Mouse (Mus musculus): ENCODE data around the gene Msmb. TPM values are rescaled to one million over a fixed set of nuclear protein-coding genes. Genes with fewer than 3 reads are reported as not detected.
"Not testable (repeated sequence)": the region's sequence is repeated elsewhere in the genome, so short reads cannot be mapped to it uniquely, and the experiment has no call there.

Gene Msmb
- polyA plus RNA-seq, 1 experiment from 2014 or later, result not detected

DNA sequence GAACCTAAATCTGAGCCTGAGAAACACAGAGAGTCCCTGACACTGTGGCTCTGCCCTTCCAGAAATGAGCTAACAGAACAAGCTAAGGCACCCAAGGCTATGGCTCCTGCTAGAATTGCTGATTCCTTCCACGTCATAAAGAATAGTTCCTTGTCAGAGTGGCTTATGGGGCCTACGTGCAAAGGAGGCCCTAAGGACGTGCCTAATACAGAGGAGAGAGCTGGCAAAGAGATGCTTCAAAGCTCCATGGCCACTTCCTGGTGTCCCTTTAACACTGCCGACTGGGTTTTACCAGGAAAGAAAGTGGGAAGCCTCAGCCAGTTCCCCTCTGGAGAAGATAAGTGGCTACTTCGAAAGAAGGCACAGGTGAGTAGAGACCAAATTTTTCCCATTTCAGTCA, 34.8 kb downstream of the Msmb start:
- not testable (repeated sequence) for DNase-seq (ENCODE audit: low spot score); H3K9ac ChIP-seq (ENCODE audit: low read depth, low read length); H3K4me2 ChIP-seq; ATAC-seq (replicated peaks; ENCODE audit: low FRiP score); H3K27me3 ChIP-seq (replicated peaks; ENCODE audit: control insufficient read depth, insufficient read depth, low read length); H3K4me1 ChIP-seq (replicated peaks; ENCODE audit: control insufficient read depth, insufficient read depth, low read length); H3K27ac ChIP-seq (ENCODE audit: low read depth, low read length); H3K9me3 ChIP-seq (ENCODE audit: control insufficient read depth, low read length); H3K4me3 ChIP-seq (ENCODE audit: low read depth, low read length)
- peaks cover 32% of the 10 kb centered on the region for H3K36me3 ChIP-seq (ENCODE audit: control insufficient read depth, insufficient read depth, low read length)
- 84% methylated on average over 4 of the region's 5 CpGs for WGBS

DNA sequence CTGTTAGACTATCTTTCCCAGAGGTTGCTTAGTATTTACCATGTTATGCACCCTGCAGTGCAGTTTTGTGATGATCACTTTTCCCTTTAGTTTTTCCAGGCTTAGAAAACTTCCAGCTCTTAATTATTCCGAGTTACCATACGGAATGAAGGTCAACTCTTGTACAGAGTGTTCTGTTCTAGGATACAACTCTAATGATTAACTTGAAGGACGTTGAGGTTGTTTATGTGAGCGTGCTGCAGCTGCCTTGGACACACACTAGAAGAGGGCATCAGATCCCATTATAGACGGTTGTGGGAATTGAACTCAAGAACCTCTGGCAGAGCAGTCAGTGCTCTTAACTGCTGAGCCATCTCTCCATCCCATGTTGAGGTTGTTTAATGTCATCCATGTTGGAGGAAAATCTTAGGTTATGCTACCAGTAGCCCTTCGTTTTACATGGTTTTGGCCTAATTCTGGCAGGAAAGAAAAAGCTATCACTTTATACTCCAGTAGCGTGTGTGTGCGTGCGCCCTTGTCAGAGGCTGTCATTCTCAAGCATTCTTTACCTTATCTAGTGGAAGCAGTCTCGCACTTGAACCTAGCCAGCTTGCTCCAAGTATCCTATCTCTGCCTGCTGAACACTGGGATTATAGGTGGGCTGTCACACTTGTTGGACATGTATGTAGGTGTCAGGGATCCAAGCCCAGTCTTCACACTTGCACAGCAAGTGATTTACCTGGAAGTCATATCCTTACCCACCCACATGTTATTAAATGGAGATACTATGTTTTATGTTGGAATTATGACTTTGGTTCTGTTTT, 37.8 kb downstream of the Msmb start:
- Histone ChIP-seq H3K27me3 (replicated peaks; ENCODE audit: control insufficient read depth, insufficient read depth, low read length) (no peaks in the 10 kb centered on the region), H3K27ac (ENCODE audit: low read depth, low read length) (no peak overlapping the region), H3K4me2 (no peak overlapping the region), H3K36me3 (ENCODE audit: control insufficient read depth, insufficient read depth, low read length) (peaks cover 32% of the 10 kb centered on the region), H3K9me3 (ENCODE audit: control insufficient read depth, low read length) (no peaks in the 10 kb centered on the region), H3K4me3 (ENCODE audit: low read depth, low read length) (no peak overlapping the region), H3K9ac (ENCODE audit: low read depth, low read length) (no peak overlapping the region), H3K4me1 (replicated peaks; ENCODE audit: control insufficient read depth, insufficient read depth, low read length) (peaks cover 6% of the 10 kb centered on the region; the same call in 1 of the 2 replicates)
- DNase-seq (ENCODE audit: low spot score), result no peak
- ATAC-seq (replicated peaks; ENCODE audit: low FRiP score), result peak; percentile 60; the same call in 1 of the 2 replicates
- WGBS, result 73% methylated on average over 10 of the region's 10 CpGs

DNA sequence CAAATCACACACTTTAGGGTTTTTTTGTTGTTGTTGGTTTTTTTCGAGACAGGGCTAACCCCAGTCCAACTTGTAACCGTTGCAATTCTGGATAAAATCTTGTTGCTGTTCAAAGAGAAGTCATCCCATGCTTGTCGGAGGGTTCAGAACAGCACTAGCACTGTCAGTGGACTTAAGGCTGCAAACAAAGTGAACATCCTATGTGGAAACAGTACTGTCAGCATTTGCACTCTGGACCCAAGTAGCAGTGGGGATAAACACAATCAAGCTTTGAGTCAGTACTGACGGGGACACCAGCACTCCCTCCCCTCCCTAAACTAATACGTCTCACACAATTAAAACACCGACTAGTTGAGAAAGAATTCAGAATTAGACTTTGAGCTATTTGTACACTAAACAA, 39.0 kb downstream of the Msmb start:
- no peak overlapping the region for H3K9ac ChIP-seq (ENCODE audit: low read depth, low read length)
- peaks cover 4% of the 10 kb centered on the region; the same call in 1 of the 2 replicates for H3K4me1 ChIP-seq (replicated peaks; ENCODE audit: control insufficient read depth, insufficient read depth, low read length)
- H3K9me3 ChIP-seq (ENCODE audit: control insufficient read depth, low read length), result no peaks in the 10 kb centered on the region
- H3K4me2 ChIP-seq, result no peak overlapping the region
- H3K4me3 ChIP-seq (ENCODE audit: low read depth, low read length), result no peak overlapping the region
- H3K27me3 ChIP-seq (replicated peaks; ENCODE audit: control insufficient read depth, insufficient read depth, low read length), result no peaks in the 10 kb centered on the region
- WGBS, result 84% methylated on average over 6 of the region's 6 CpGs
- DNase-seq (ENCODE audit: low spot score) (no peak), ATAC-seq (replicated peaks; ENCODE audit: low FRiP score) (no peak)
- peaks cover 28% of the 10 kb centered on the region for H3K36me3 ChIP-seq (ENCODE audit: control insufficient read depth, insufficient read depth, low read length)
- no peak overlapping the region for H3K27ac ChIP-seq (ENCODE audit: low read depth, low read length)

- WGBS, result 92% methylated on average over 4 of the region's 4 CpGs
- DNase-seq (ENCODE audit: low spot score) (no peak), ATAC-seq (replicated peaks; ENCODE audit: low FRiP score) (no peak)
- Histone ChIP-seq H3K4me3 (ENCODE audit: low read depth, low read length) (no peak overlapping the region), H3K4me1 (replicated peaks; ENCODE audit: control insufficient read depth, insufficient read depth, low read length) (peaks cover 4% of the 10 kb centered on the region; the same call in 1 of the 2 replicates), H3K27me3 (replicated peaks; ENCODE audit: control insufficient read depth, insufficient read depth, low read length) (no peaks in the 10 kb centered on the region), H3K9me3 (ENCODE audit: control insufficient read depth, low read length) (no peaks in the 10 kb centered on the region), H3K36me3 (ENCODE audit: control insufficient read depth, insufficient read depth, low read length) (peaks cover 43% of the 10 kb centered on the region), H3K9ac (ENCODE audit: low read depth, low read length) (no peak overlapping the region), H3K27ac (ENCODE audit: low read depth, low read length) (no peak overlapping the region), H3K4me2 (no peak overlapping the region)
Measured at GRCm38 (mm10) chr14:32183846-32184245, 42.0 kb downstream of the Msmb start.

- no peak for ATAC-seq (replicated peaks; ENCODE audit: low FRiP score)
- WGBS, result 86% methylated on average over 6 of the region's 6 CpGs
- Histone ChIP-seq H3K27me3 (replicated peaks; ENCODE audit: control insufficient read depth, insufficient read depth, low read length) (no peaks in the 10 kb centered on the region), H3K9ac (ENCODE audit: low read depth, low read length) (no peak overlapping the region), H3K4me2 (no peak overlapping the region), H3K36me3 (ENCODE audit: control insufficient read depth, insufficient read depth, low read length) (peaks cover 37% of the 10 kb centered on the region; the same call in 1 of the 2 replicates), H3K9me3 (ENCODE audit: control insufficient read depth, low read length) (no peaks in the 10 kb centered on the region), H3K4me3 (ENCODE audit: low read depth, low read length) (no peak overlapping the region), H3K4me1 (replicated peaks; ENCODE audit: control insufficient read depth, insufficient read depth, low read length) (no peaks in the 10 kb centered on the region), H3K27ac (ENCODE audit: low read depth, low read length) (no peak overlapping the region)
- DNase-seq (ENCODE audit: low spot score), result no peak
Measured at GRCm38 (mm10) chr14:32190627-32191391, 49.0 kb downstream of the Msmb start.

GRCm38 (mm10) chr14:32191926-32192325, 50.1 kb downstream of the Msmb start:
- Histone ChIP-seq H3K4me3 (ENCODE audit: low read depth, low read length) (no peak overlapping the region), H3K4me2 (no peak overlapping the region), H3K4me1 (replicated peaks; ENCODE audit: control insufficient read depth, insufficient read depth, low read length) (no peaks in the 10 kb centered on the region), H3K9me3 (ENCODE audit: control insufficient read depth, low read length) (no peaks in the 10 kb centered on the region), H3K27ac (ENCODE audit: low read depth, low read length) (no peak overlapping the region), H3K27me3 (replicated peaks; ENCODE audit: control insufficient read depth, insufficient read depth, low read length) (no peaks in the 10 kb centered on the region), H3K36me3 (ENCODE audit: control insufficient read depth, insufficient read depth, low read length) (peaks cover 38% of the 10 kb centered on the region), H3K9ac (ENCODE audit: low read depth, low read length) (no peak overlapping the region)
- WGBS, result 61% methylated on average over 5 of the region's 5 CpGs
- no peak for DNase-seq (ENCODE audit: low spot score)
- no peak for ATAC-seq (replicated peaks; ENCODE audit: low FRiP score)

DNA sequence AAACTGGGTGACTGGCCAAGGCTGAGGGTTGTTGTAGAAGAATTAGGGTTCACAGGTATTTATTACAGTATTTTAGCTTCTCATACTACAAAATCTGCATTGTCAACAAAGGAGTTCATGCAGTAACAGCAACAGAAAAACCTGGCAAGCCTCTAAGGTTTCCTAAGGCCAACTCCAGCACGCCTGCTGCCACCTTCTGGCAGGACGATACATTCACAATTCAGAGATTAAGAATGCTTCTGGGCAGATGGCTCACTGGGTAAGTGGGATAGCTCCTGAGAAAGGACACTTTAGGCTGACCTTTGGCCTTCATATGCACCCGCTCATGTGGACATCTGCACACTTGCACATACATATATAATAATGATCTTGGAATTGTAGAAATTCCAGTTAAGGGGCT, 50.6 kb downstream of the Msmb start:
- Histone ChIP-seq H3K4me2 (no peak overlapping the region), H3K27ac (ENCODE audit: low read depth, low read length) (no peak overlapping the region), H3K4me1 (replicated peaks; ENCODE audit: control insufficient read depth, insufficient read depth, low read length) (no peaks in the 10 kb centered on the region), H3K4me3 (ENCODE audit: low read depth, low read length) (no peak overlapping the region), H3K9me3 (ENCODE audit: control insufficient read depth, low read length) (no peaks in the 10 kb centered on the region), H3K36me3 (ENCODE audit: control insufficient read depth, insufficient read depth, low read length) (peaks cover 38% of the 10 kb centered on the region), H3K9ac (ENCODE audit: low read depth, low read length) (no peak overlapping the region), H3K27me3 (replicated peaks; ENCODE audit: control insufficient read depth, insufficient read depth, low read length) (no peaks in the 10 kb centered on the region)
- 39% methylated on average over 3 of the region's 3 CpGs for WGBS
- ATAC-seq (replicated peaks; ENCODE audit: low FRiP score) (no peak), DNase-seq (ENCODE audit: low spot score) (peak; percentile 49)

GRCm38 (mm10) chr14:32193557-32193956, 51.7 kb downstream of the Msmb start:
- H3K4me3 ChIP-seq (ENCODE audit: low read depth, low read length); H3K9me3 ChIP-seq (ENCODE audit: control insufficient read depth, low read length); H3K27me3 ChIP-seq (replicated peaks; ENCODE audit: control insufficient read depth, insufficient read depth, low read length); H3K9ac ChIP-seq (ENCODE audit: low read depth, low read length); H3K27ac ChIP-seq (ENCODE audit: low read depth, low read length); H3K4me1 ChIP-seq (replicated peaks; ENCODE audit: control insufficient read depth, insufficient read depth, low read length); H3K4me2 ChIP-seq; ATAC-seq (replicated peaks; ENCODE audit: low FRiP score); DNase-seq (ENCODE audit: low spot score): not testable (repeated sequence)
- H3K36me3 ChIP-seq (ENCODE audit: control insufficient read depth, insufficient read depth, low read length), result peaks cover 39% of the 10 kb centered on the region
- 78% methylated on average over 5 of the region's 5 CpGs for WGBS
